Mouse (Mus musculus) cerebellum, adult 9-11 months (tissue): Measurements from ENCODE around the gene Kmo.

Experiments
- DNase-seq: peaks from one replicate; pipeline ENCODE4 v3.0.0; 2022

The Kmo gene

DNA sequence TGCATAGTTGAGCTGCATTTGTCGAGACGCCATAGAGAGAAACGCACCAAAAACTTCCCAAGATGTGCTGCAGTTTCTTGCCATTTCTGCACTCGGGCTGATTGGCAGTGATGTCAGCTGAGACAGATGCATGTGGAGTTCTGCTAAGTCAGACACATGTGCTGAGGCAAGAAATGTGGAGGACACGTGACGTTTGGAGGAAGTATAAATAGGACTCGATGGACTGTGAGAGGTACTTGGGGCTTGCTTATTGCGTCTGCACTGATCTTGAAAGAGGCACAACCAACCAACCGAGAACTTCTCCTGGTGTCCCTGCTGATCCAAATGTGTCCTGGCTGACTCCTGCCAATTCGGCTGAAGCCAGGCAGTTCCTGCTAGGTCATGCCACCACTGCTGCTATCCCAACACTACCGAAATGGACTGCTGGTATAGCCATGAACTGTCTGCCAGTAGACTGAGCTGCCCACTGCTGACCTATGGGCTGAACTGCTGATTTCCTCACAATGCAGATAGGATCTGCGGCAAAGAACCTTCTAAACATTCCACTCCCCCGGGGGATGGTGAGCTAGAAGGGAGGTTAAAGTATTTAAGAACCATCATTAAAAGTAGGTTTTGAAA lies at the start of gene Kmo:
Kmo (plus strand) TSS at position 568 of the 618 bp plus-strand sequence.
- DNase-seq, result no peak

DNA sequence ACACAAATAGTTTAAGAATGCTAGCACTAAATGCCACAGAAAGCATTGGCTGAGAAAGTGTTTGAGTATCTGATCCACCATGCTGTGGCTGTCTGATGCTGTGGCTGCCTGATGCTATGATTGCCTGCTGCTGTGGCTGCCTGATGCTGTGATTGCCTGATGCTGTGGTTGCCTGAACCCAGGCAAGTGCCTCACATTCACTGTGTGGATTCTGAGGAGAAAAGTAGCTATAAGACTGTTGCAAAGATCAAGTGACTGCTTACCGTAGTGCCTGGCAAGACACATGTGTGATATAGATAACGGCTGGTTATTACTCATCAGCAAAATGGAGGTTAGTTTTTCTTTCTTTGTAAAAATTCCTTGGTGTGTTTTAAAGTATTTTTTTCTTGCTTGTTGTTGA lies 46.1 kb upstream of the Kmo start:
- no peak for DNase-seq

DNA sequence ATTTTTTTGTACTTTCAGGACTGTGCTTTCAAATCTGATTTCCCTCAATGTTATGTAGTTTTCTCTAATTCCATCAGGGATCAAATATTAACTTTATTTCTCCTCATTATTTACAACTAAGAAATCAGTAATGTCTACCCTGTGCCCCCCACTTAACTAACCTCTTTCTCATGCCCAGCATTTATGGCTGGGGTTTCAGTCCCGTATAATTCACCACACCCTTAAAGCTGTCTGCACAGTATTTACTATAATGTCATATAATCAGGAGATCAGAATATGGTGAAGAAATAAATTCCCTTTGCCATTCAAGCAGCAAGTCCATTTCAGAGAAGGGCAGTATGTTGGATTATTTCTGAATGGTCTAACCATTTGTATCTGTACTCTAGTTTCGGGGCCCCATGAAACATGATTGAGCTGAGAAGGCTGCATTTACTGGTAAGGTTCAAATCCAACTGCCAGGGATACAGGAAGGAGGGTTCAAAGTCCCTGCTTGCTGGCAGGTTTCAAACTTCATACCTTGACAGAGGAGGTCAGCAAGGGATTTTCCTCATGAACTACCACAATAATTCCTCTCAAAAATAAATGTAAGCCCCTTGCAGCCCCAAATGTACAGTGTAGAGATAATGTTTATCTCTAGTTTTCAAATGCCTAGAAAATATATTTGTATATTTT lies 41.6 kb upstream of the Kmo start:
- no peak for DNase-seq

DNA sequence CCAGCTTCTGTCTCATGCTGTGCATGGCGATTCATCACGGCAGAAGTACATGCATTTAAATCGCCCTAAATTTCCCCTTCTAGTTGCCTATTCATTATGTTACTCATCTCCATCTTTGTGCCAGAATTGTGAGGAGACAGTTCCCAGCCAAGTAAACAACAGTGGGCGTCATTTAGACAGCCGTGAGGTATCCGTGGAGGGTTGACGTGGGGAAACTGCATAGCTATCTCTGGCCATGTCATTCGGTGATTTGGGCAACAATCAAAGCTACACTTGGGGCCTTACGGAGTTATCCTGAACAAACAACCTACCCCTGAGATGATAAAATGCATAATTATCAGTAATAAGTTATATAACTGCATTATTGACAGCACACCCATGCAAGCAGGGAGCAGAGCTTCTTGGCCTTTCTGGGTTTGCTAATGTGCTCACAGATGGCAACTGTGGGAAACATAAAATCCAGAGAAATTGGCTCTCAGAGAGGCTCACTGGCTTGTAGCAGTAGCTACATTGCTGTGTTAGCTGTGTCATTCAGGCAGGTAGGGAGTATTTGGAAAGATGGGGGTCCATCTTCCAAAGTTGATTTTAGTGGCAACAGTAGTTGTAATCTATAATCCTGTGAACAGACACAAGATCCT lies 40.5 kb upstream of the Kmo start:
- DNase-seq, result peak; percentile 49

DNA sequence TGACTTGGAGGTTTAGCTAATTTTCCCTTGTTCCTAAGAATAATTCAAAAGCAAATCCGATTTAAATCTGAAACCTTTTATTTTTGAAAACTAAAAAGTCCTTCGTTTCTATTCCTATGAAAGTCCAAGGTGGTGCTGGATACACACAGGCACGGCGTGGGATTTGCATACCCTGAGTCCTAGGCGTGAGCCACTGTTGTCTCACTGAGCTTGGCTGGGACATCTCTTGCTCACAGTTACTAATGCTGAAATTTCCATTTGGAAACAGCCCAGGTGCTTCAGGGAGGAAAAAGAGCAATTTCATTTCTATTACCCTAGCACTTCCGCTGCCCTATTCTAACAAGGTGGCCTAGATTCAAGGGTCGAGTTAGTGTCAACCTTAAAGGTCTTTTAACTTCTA lies 39.8 kb upstream of the Kmo start:
- DNase-seq, result peak; percentile 43

DNA sequence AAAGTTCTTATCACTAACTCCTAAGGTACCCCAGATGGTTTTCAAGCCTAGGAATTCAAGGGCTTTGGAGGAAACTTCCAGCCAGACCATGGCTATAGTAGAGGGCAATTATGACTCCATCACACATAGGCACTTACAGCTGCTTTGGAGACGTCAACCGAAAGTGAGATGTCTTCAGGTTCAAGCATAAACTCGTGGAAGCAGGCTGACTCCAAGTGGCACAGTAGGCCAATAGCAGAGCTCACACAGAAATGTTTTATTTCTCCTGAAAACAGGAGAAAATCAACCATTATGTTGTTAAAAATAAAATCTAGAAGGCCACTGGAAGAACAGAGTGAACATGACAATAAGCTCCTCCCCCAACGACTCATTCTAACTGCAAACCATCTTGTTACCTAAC lies 37.4 kb upstream of the Kmo start:
- DNase-seq, result no peak

DNA sequence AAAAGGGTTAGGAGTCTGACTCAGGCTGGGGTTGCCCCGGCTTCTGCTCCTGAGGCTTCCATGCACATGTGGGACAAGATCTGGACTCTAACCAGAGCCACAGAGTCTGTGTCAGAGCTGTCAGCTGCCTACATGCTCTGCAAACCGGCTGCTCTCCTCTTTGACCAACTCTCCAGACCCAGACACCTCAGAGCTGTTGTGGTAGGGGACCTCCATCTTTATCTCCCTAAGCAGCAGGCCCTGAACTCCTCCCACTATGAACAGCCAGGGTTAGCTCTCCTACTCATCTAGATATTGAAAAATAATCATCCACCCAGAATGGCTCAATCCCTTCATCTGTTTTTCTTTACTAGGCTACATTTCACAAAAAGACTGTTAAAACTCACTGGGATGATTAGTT lies 34.9 kb upstream of the Kmo start:
- no peak for DNase-seq

DNA sequence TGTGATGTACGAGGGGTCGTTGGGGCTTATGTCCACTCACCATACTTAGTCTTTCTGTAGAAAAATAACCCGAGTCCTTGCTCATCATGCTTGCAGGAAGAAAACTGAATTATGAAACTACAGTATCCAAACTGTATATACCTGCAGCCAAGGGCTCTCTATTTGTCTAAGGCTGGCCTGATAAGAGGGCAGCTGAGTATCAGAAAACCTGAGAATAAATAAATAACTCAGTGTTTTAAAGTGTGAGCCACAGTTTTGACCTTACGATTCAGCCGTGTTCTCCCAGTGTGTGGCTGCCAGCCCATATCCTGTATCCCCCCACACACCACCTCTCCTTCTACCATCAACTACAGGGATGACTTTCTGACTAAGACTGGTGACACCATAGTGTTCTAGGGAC lies 33.5 kb upstream of the Kmo start:
- no peak for DNase-seq

DNA sequence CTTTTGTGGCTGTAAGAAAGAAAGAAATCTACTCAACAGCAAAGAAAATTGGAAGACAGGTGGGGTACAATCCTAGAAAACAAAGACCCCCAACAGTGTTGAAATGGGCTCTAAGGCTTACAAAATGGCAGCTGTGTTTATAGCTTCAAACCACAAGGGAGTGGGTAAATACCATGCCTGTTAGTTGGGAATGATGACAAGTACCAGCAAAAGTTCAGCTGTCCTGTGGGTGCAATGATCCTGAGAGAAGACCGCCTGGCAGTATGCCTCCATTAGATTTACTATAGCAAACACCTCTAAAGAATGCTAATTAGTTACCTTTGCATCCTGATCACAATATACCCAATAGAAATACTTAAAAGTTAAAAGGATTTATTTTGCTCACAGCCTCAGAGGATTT lies 27.3 kb upstream of the Kmo start:
- no peak for DNase-seq

DNA sequence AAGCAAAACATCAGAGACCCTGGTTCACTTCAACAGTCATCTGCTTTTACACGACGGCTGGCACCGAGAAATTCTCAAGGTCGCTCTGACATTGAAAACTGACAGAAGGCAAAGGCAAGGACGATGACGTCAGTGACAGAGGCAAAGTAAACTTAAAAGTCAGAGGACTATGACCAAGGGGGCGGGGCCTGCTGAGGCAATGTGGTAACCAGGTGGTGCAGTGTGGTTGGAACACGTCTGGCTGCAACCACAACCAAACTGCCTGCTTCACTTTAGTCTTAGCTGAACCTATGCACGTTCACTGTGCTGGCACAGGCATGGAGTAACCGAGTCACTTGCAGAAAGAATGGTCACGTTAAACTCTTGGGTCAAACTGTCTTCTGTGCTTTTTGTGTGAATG lies 17.9 kb upstream of the Kmo start:
- DNase-seq, result no peak

DNA sequence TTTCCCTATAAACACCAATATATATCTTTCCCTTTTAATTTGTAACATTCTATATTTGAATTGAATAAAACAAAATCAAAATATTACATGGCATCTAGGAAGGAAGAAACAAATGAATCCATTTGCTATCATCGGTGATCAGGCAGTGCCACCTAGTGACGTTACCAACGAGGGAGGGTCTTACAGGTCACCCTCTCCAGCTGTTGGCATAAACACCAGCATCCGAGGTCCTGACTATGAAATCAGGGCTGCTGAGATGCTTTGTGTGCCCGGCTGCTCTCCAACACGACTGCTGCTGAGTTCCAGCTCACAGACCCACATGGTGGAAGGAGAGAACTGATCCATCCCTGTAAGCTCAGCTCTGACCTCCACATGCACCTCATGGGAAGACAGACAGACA lies 16.8 kb upstream of the Kmo start:
- no peak for DNase-seq

DNA sequence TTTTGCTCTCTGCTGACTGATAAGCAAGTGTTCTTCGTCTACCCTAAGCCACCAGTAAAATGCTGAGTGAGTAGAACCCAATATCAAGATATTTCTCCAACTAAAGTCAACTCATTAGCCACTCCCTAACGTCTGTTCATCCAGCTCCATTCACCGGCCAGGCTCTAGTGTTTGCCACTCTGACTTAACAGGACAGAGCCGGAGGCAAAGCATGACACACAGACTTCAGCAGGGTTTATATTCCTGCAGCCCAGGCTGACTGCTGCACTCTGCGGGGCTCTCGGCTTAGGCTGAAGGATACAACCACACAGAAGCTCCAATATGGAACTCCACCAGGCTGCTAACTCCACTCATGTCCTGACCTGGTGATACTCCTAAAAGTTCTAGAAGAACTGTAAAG lies 12.9 kb upstream of the Kmo start:
- DNase-seq, result no peak

DNA sequence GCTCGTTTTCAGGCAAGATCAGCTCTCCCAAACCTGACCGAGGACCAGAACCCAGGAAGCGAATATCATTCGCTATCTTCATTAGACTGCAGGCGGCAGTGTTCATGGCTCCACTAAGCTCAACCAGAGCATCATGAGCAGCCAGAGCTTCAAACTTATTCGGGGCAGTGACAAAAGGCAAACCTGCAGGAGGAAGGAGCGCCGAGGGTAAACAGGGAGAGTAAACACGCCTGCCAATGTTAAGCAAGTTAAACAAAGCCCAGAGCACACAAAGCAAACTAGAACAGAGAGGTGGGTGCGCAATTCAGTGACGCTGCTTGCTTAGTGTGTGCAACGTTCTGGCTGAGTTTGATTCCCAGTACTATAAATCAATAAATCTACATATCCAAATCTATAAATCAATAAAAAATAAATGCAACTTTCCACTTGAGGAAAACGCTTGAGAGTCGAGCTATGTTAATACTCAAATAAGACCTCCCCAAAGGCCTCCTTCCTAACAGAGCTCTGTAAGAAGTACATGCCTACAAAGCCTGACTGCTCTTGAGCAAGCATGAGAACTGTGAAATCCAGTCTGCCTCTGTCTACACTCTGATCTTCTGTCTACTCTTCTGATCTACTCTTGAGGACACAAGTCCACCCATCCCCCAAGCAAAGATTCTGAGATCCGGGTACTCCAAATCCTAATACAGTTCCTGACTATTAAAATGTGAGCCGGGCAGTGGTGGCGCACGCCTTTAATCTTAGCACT lies 12.2 kb upstream of the Kmo start:
- DNase-seq, result no peak

DNA sequence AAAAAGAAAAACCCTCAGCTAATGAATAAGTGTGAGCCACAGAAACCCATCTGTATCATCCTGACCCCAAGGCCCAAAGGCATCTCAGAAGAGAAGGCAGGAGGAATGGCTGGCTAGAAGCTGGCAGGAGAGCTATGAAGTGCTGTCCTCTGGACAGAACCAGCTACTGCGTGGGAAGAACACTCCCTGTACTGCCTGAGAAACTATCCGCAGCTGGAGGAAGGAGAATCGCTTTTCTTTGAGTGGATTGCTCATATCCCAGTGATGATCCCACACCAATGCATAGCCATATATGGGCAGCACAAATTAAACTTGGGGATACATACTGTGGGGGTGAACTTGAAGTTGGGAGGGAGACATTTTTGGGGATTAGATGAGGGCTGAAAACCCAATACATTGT lies 11.5 kb upstream of the Kmo start:
- DNase-seq, result no peak

DNA sequence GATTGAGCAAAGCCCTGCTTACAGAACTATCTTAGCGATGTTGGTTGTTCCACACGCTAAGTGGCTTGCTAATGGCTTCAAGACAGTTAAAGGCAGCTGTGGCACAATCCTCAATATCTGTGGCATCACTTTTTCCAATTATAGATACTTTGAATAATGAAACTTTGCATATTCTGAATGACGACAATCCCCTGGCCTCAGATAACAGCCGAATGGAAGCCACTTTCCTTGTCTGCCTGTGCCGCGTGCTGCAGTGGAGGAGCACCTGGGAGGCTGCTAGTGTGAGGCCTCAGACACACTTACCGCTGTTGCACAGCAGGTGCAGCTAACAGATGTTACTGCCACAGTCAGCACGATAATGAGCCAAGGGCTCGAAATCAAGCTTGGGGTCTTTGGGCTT lies 5.2 kb upstream of the Kmo start:
- no peak for DNase-seq

DNA sequence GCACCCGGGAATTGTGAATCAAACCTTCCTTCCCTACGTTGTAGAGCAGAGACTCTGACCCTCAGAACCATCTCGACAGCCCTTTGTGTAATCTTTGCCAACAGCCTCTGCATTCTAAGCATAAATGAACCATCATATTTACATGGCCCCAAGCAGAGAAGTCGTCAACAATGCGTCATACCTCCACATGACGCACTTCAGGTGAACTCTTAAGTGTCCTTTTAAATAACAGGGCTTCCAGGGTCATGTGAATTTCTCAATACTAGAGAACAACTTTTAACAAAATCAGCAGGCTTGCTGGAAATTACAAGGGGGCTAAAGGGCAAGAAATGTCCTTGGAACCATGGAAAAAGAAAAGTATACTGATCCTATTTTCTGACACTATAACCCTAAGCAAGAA lies 3.5 kb downstream of the Kmo start:
- DNase-seq, result no peak

DNA sequence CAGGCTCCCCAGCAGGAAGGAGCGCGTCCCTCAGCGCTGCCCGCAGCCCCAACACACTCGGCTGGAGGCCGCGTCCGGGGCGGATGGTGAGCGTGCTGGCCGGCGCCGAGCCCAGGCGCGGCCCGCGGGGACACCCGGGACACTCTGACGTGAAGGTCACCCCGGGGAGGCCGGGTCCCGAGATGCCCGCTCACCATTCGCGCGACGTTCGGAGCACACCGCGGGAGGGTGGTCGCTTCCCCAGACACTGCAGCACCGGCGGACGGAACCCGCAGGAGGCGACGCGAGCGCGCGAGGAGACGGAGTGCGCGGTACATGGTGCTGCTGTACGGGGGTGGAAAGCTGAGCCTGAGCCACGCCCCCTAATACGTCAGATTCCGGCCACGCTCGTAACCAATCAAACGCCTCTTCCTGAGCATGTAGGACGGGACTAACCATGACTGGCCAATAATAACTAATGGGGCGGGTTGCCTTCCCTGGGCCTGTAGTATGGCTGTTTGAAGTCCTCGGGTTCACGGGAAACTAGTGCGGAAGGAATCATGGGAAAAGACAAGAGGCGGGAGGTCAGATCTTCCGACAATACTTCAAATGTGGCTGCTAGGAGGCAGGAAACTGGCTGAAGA lies 5.2 kb downstream of the Kmo start, which contains the start of gene Fh1:
Fh1 (minus strand) TSS at position 379 of the 623 bp plus-strand sequence.
- peak; percentile 97 for DNase-seq

DNA sequence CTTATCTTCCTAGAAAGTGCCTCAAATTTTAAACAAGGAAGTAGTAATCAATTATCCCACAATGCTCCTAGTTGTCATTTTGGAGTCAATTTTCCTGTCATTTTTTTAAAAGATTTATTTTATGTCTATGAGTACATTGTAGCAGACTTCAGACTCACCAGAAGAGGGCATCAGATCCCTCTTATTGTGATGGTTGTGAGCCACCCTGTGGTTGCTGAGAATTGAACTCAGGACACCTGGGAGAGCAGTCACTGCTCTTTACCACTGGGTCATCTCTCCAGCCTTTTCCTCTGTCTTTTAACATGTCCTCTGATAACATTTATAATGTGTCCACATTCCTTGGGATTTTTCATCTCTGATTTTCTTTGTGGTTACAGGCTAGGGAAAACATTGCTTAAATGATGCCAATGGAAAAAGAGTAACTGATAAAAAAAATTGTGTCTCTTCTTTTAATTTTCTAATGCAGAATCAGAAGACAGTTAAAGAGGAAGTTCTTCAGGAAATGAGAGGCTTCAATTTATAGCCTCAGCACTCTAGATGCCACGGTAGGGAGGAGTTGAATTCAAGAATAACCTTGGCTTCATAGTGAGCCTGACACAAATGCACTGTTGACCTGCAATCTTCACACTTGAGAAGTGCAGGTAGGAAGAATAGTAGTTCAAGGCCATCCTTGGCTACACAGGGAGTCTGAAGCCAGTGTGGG lies 6.0 kb downstream of the Kmo start:
- DNase-seq, result peak; percentile 38

DNA sequence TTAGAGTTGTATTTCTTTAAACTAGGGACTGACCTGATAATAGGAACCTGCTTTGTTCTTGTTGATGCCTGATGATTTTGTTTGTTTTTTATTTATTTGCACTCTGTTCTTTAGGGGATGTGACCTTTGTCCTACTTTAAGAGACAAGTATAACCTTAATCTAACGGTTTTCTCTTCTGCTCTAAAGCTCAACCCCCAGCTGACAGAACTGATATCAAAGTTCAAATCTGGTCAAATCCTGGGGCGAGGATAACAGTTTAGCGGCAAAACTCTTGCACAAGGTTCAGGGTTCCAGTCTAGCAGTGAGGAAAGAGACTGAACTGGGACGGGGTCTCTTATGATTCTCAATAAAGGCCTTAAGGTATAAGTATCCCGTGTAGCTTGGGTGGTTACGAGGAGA lies 9.1 kb downstream of the Kmo start:
- DNase-seq, result no peak

DNA sequence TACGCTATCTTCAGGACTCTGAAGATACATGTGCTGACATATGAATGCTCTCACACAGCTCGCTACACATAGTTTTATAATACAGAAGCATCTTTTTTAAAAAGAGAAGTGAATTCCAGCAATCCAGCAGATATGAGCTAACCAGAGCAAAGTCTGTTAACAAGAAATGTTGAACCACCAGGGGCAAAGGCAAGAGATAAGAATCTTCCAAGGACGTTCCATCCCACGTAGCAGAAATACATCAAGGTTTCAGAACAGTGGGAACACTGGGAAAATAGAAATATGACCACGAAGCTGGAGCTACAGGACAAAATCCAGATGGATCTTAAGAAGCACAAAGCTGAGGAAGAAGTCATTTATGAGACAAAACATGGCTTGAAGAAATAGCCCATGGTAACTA lies 10.2 kb downstream of the Kmo start:
- DNase-seq, result no peak

DNA sequence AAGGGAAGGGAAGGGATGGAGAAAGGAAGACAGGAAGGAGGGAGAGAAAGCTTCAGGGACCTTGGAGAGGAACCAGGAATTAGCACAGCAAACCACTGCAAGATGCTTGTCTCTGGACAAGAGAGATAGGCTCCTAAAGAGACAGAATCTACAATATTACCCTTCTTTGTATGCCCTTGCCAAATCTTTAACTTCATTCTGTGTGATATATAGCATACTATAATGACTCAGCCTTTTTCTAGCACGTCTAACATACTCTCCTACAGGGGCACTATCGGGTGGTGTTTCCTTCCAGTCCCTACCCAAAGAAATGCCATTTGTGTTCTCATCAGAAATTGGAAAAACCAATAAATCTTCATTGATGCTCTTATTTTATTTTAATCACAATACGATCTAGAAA lies 10.9 kb downstream of the Kmo start:
- no peak for DNase-seq

DNA sequence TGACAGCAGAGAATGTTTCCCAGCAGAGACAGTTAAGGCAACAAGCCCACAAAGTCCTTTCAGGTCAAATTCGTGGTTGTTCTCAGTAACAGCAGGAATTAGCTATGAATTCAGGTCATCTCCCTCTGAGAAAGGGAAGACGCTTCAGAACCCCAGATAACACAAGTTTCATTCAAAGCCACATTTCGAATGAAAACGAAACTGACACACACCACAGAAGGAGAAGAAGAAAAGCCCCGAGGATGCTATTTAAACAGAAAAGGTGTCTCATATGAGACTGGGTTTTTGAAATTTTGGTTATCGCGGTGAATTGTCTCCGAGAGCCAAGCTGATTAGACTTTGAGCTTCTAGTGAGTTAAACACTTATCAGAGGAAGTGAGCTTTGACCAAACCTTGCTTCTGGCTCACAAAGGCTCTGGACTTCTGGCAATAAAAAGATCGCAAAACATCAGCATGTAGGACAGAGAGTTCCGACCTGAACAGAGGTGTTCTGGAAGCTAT lies 11.6 kb downstream of the Kmo start:
- no peak for DNase-seq

DNA sequence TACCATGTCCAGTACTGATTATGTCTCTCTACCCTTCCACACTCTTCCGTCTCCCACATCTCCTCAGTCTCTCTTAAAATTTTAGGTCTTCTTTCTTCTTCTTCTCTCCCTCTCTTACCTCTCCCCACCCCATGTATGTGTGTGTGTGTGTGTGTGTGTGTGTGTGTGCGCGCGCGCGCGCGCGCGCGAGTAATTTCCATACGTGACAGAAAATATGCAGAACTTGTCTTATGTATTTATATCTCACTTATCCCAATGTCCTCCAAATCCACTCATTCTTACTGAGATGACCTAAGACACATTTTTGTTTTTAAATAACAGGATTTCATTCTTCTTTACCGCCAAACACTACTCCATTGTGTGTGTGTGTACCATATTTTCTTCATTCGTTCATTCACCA lies 12.3 kb downstream of the Kmo start:
- DNase-seq, result no peak
